Mouse (Mus musculus) megakaryocyte progenitor cell, adult 5-6 weeks (primary cell): ENCODE data around the gene Gna12. TPM values are rescaled to one million over a fixed set of nuclear protein-coding genes. Genes with fewer than 3 reads are reported as not detected.
A peak's percentile ranks its signal among the peaks of the same experiment; 100 is the strongest.

ENCODE experiments used
- ATAC-seq: replicated peaks from 2 replicates; pipeline ENCODE4 v1.8.0; 2016; ENCODE audit warnings: mild to moderate bottlenecking, moderate TSS enrichment, inconsistent platforms; ENCODE audit not compliant: poor library complexity
- total RNA-seq, 2 experiments: library from RNA; stranded (forward) in 1 of 2; stranded (reverse) in 1 of 2; fragments of 157-497, 149-512 nt in 1 of 2; fragments of 200-1000 nt in 1 of 2; gene quantifications; 2 replicates each; pipeline versions ENCODE4 v1.2.3 to v1.2.4; 2015 to 2017

Gna12 gene
- total RNA-seq (2015): 45.4 and 50.2 TPM in 2 replicates
- 33.6 and 33.9 TPM in 2 replicates for total RNA-seq (2017)

GRCm38 (mm10) chr5:140830314-140831063, at the start of gene Gna12:
TSS of gene Gna12 (minus strand) at chr5:140830431.
- ATAC-seq: peak; percentile 89

- ATAC-seq: peak; percentile 39; the same call in 1 of the 2 replicates
Observed at GRCm38 (mm10) chr5:140878644-140879043, 48.4 kb upstream of the Gna12 start.

GRCm38 (mm10) chr5:140873736-140874307, 43.6 kb upstream of the Gna12 start:
- peak; percentile 53 for ATAC-seq

- peak; percentile 16 for ATAC-seq
Observed at GRCm38 (mm10) chr5:140873039-140873551, 42.9 kb upstream of the Gna12 start.

GRCm38 (mm10) chr5:140872532-140873038, 42.4 kb upstream of the Gna12 start:
- ATAC-seq: peak; percentile 86

DNA sequence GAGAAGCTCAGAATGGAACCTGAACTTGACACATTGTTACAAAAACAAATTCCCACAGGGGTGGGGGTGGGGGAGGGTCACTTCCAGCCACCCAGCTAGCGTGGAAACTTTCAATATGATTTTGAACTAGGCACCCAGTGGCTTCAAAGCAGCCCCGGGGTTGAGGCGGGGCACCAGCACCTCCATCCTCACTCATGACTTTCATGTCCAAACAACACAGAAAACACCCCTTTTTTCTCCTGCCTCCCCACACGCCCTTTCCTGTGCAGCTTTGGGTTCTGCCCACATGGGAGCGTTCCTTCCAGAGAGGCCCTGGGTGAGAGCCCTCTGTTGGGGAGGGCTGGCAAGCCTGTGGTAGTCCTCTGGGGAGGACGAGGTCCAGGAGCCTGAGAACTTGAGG, 41.0 kb upstream of the Gna12 start:
- ATAC-seq: no peak

GRCm38 (mm10) chr5:140869034-140869433, 38.8 kb upstream of the Gna12 start:
- peak; percentile 45; the same call in 1 of the 2 replicates for ATAC-seq

GRCm38 (mm10) chr5:140859730-140860129, 29.5 kb upstream of the Gna12 start:
- ATAC-seq: no peak

DNA sequence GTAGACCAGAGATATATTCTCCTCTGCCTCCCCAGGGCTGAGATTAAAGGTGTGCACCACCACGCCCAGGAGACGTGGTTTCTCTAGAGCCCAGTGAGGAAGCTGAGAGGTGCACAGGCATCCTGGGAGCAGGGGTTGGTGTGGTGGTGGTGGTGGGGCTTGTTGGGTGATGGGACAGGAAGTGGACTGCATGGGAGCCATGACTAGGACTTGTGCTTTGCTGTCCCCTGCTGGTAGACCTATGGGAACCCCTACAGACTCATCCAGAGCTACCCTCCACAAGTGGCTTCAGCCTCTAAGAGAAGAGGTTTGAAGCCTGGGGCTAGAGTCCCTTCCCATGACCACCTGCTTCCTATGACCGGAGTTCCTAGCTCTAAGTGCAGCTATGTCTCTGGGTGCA, 28.1 kb upstream of the Gna12 start:
- ATAC-seq: peak; percentile 95

DNA sequence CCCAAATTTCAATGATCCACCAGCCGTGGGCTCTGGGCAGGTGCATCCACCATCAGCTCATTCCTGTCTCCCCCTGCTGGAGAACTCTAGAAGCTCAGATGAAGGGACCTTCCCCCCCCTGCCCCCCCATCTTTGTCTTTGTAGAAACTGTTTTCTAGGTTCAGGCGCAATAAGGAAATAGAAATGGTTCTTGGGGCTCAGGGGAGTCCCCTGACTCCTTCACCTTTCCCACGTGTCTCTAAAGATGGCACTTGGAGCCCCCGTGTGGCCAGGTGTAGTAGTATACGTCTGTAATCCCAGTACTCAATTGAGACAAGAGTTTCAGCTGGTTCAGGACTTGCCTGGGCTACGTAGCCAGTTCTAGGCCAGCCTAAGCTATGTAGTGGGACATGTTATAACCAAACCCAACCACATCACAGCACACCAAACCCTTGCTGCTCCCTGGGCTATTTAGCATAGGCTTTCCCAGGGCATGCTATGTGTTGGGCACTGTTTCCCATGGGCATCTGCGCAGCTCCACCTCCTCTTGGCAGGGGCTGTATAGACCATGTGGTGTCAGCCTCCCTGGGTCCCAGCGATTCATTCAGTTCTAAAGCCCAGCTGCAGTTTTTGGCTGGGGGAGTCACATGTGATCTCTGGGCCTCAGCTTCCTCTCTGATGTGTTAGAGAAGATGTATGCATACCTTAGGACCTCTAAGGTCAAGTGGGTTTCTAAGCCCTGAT, 27.4 kb upstream of the Gna12 start:
- peak; percentile 59 for ATAC-seq

GRCm38 (mm10) chr5:140855909-140856530, 25.8 kb upstream of the Gna12 start:
- no peak for ATAC-seq

DNA sequence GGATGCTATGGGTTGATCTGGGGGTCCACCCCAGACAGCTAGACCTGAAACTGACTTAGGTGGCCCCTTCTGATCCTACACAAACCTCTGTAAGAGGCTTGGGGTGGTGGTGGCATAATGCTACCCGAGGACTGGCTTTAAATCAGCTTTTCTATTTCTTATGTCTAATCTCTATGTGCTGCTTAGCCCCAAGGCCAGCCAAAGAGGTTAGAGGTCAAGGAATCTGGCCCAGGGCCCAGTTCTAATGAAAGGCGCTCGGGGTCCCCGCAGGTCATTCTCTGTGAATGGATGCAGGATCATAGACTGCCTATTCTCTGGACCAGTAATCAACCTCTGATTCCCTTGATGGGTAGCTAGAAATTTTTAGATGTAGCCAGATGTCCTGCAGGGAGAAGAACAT, 24.5 kb upstream of the Gna12 start:
- ATAC-seq: no peak

DNA sequence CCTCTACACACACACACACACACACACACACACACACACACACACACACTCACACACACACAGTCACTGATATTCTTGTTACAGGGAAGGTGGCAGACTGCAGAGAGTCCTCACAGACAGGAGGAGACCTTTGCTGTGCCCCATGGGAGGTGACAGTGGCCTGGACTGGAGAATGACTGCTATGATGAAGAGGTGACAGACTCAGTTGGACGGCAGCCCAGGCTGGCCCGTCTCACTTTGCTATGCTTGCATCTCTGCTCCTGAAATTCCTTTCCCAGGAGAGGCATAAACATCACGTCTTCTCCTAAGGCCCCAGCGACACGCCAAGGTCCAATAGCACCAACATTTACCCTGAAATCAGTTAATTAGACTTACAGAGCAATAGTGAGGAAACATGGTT, 23.5 kb upstream of the Gna12 start:
- no peak for ATAC-seq

DNA sequence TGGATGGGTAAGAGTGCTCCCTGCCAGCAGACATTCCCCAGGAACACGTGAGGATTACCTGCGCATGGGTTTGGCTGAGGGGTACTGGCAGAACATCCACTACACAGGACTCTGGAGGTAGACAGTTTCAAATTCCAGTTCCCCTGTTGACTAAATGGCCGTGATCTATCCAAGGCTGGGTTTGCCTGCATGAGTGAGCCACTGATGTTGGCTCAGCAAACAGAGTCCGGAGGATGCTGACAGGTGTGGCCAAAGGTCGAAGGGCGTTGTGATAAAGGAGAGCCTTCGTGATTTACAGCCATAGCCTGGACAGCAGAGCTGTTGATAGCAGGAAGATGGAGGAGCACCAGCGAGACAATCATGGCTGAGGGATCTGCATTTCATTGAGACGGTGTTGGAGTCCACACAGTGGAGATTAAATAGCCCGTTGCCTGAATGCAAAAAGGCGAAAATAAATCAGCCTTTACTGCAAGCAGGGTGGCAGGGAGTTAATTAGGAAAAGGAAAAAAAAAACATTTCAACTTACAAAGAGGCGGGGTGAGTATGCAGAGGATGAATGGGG, 22.3 kb upstream of the Gna12 start:
- ATAC-seq: no peak

GRCm38 (mm10) chr5:140847300-140847729, 17.1 kb upstream of the Gna12 start:
- ATAC-seq: peak; percentile 91

GRCm38 (mm10) chr5:140841942-140842341, 11.7 kb upstream of the Gna12 start:
- peak; percentile 71 for ATAC-seq

- ATAC-seq: 0 out of 2 replicates have a peak, but pooled peaks have one; percentile 4
Observed at GRCm38 (mm10) chr5:140831064-140831431, 817 bp upstream of the Gna12 start.

GRCm38 (mm10) chr5:140829911-140830294, 328 bp downstream of the Gna12 start:
- ATAC-seq: no peak

GRCm38 (mm10) chr5:140829081-140829910, 935 bp downstream of the Gna12 start:
- ATAC-seq: no peak

DNA sequence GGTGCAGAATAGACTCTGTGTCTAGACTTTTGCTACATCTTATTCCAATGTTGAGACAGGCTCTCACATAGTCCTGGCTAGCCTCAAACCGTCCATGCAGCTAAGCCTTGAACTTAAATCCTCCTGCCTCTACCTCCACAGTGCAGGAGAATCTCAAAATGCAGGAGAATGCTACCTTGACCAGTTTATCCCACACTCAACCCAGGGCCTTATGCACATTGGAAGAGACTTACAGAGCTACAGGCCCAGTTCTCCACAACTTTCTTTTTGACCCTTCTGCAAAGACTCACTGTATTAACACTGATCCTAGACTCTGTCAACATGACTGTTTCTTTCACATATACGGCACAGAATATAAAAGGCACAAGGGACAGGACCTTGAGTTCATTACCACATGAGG, 1.9 kb downstream of the Gna12 start:
- no peak for ATAC-seq
